Mouse (Mus musculus) liver, embryonic 14.5 days (tissue): ENCODE results near the gene Ap1s2. TPM values are rescaled to one million over a fixed set of nuclear protein-coding genes. Genes with fewer than 3 reads are reported as not detected.
A peak's percentile ranks its signal among the peaks of the same experiment; 100 is the strongest.

Experiments
- ATAC-seq: fragments of 200-750 bp; cut with Nextera tagmentation; 2 replicates; pipeline ENCODE4 v1.8.0; 2017; ENCODE audit warnings: moderate number of reproducible peaks, mild to moderate bottlenecking, moderate library complexity; ENCODE audit not compliant: insufficient read depth
- DNase-seq, 3 experiments: peaks; one replicate each; pipeline ENCODE4 v3.0.0-alpha.2; 2012 to 2013; ENCODE audit warnings: low read depth in 3 of 3, low spot score in 3 of 3
- H3K27ac ChIP-seq: fragments of 300-500 bp; sonication (generic); 2 replicates; pipeline ENCODE4 v1.5.1; 2014; ENCODE audit warnings: moderate library complexity, mild to moderate bottlenecking, control low read depth, inconsistent platforms
- H3K27me3 ChIP-seq: fragments of 300-500 bp; sonication (generic); 2 replicates; pipeline ENCODE4 v1.6.1; 2014; ENCODE audit warnings: mild to moderate bottlenecking, low read length, moderate library complexity; ENCODE audit not compliant: control insufficient read depth, insufficient read depth
- H3K36me3 ChIP-seq: fragments of 300-500 bp; sonication (generic); replicated peaks from 2 replicates; pipeline ENCODE4 v1.6.1; 2014; ENCODE audit warnings: low read depth; ENCODE audit not compliant: control insufficient read depth, insufficient read depth
- H3K4me1 ChIP-seq, 2 experiments: fragments of 200-500 bp in 1 of 2; fragments of 300-500 bp in 1 of 2; sonication (generic) in 1 of 2; replicated peaks; 2 replicates each; pipeline ENCODE4 v1.6.1; 2012 to 2014; ENCODE audit warnings: antibody characterized with exemption in 1 of 2, inconsistent platforms in 1 of 2, low read length in 1 of 2; ENCODE audit not compliant: control insufficient read depth in 2 of 2, insufficient read depth in 2 of 2
- H3K4me2 ChIP-seq: fragments of 300-500 bp; sonication (generic); 2 replicates; pipeline ENCODE4 v1.6.1; 2014; ENCODE audit warnings: low read depth, mild to moderate bottlenecking, control low read depth, moderate library complexity
- H3K4me3 ChIP-seq, 2 experiments: fragments of 200-500 bp in 1 of 2; fragments of 300-500 bp in 1 of 2; sonication (generic) in 1 of 2; 2 replicates each; pipeline ENCODE4 v1.5.1; 2012 to 2014; ENCODE audit warnings: low read depth in 2 of 2, low read length in 2 of 2, mild to moderate bottlenecking in 2 of 2, control low read depth in 1 of 2, inconsistent platforms in 1 of 2, moderate library complexity in 1 of 2; ENCODE audit not compliant: insufficient read depth in 1 of 2
- H3K9ac ChIP-seq: fragments of 300-500 bp; sonication (generic); replicated peaks from 2 replicates; pipeline ENCODE4 v1.6.1; 2014; ENCODE audit warnings: mild to moderate bottlenecking, control low read depth, moderate library complexity
- H3K9me3 ChIP-seq: fragments of 300-500 bp; sonication (generic); 2 replicates; pipeline ENCODE4 v1.6.1; 2016; ENCODE audit warnings: low read length, mixed read lengths; ENCODE audit not compliant: control insufficient read depth
- CTCF ChIP-seq: IDR thresholded peaks from 2 replicates; pipeline ENCODE4 v1.5.1; 2016; ENCODE audit warnings: antibody characterized with exemption, low read depth, control low read depth
- EP300 ChIP-seq: IDR thresholded peaks from 2 replicates; pipeline ENCODE4 v1.6.1; 2016; ENCODE audit warnings: antibody characterized with exemption, low read depth
- WGBS: fragments of 180-500 bp; shearing (Covaris S2); extraction: QIAGEN DNeasy Blood & Tissue Kit; methylation state at CpG from one replicate; pipeline ENCODE4 v1.1.7; 2014; ENCODE audit not compliant: insufficient replicate concordance; 5-methylcytosine and 5-hydroxymethylcytosine counted together
- polyA plus RNA-seq, 2 experiments: library from polyadenylated mRNA; depleted of rRNA in 1 of 2; stranded (reverse) in 1 of 2; unstranded in 1 of 2; fragments of >200 nt; fragmentation: Nextera tagmentation in 1 of 2; extraction: Ambion mirVana in 1 of 2; gene quantifications; 2 replicates each; pipeline versions ENCODE4 v1.2.1 to v1.2.3; 2012 to 2014

Gene Ap1s2
- polyA plus RNA-seq, 2 experiments: 2.0 to 5.4 TPM

DNA sequence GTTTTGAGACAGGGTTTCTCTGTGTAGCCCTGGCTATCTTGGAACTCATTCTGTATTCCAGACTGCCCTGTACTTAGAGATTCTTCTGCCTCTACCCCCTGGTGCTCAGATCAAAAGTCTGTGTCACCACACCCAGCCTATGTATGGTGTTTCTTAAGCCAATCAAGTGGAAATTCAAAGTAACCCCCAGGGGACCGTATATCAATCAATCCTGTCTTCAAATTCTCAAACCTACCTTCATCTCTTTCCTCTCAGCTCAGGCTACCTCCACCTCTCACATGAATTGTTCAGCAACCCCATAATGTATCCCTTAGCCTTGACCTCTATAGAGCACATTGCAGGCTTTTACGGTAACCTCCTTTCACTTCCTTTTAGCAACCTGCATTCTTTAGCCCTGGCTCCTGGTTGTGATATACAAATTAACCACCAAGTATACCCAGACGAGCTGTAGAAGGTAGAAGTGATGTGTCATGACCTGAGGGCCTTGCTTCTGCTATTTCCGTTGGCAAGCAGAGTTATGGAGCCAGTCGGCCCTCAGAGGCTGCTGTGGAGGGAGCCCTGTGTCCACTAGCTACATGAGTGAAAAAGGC, 9.3 kb upstream of the Ap1s2 start:
- Histone ChIP-seq H3K4me1 (no peaks in the 10 kb centered on the region), H3K4me3 (no peak overlapping the region), H3K27ac (no peak overlapping the region), H3K27me3 (no peaks in the 10 kb centered on the region), H3K9ac (no peak overlapping the region), H3K4me2 (no peak overlapping the region), H3K9me3 (no peaks in the 10 kb centered on the region), H3K36me3 (no peaks in the 10 kb centered on the region)
- DNase-seq (no peak), ATAC-seq (no peak)
- 50% methylated on average over 5 of the region's 5 CpGs for WGBS
- TF ChIP-seq CTCF: no peak
- TF ChIP-seq EP300: no peak

DNA sequence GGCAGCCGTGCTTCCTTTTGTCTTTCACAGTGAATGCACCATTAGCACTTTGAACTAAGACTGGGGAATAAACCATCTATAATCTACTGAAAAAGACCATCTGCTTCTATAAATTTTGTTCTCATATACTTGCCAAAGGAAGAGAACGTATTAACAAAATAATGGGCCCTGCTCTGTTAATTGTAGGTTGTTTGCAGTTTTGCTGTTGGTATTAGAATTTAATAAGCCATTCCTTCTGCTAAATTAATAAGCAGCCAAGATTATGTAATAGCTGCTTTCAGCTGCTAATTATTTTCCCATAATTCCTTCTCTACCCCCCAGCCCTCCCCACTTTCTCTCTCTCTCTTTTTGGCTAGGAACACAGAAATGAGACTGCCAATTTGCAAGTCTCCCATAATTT, 2.0 kb upstream of the Ap1s2 start:
- DNase-seq: no peak

DNA sequence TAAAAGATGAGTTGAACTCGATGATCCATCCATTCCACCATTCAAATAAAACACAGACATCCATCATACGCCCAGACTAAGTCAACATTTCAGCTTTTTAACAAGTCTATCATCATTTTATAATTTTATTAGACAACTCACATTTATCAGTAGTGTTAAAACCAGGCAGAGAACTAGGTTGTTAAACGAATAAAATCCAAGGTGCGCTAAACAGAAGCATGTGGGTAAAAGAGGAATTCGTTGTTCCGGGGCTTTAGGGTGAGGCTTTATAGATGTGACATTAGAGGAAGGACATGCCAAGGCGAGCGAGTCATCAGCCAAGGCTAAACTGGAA, 847 bp upstream of the Ap1s2 start:
- peaks cover 12% of the 10 kb centered on the region for H3K27me3 ChIP-seq
- no peak for DNase-seq
- H3K9me3 ChIP-seq: no peaks in the 10 kb centered on the region
- 20% methylated on average over 8 of the region's 8 CpGs for WGBS
- H3K4me3 ChIP-seq: peak overlapping the region; percentile 64 to 93
- H3K4me1 ChIP-seq: peaks cover 0 to 2% of the 10 kb centered on the region in 2 experiments; a peak in 3 of 4 replicates
- TF ChIP-seq CTCF: no peak
- no peak for TF ChIP-seq EP300
- H3K27ac ChIP-seq: no peak overlapping the region
- peak overlapping the region; percentile 62 for H3K4me2 ChIP-seq
- ATAC-seq: no peak
- no peaks in the 10 kb centered on the region for H3K36me3 ChIP-seq
- H3K9ac ChIP-seq: peak overlapping the region; percentile 63

More for the DNA sequence above, 2.0 kb upstream of the Ap1s2 start:
- H3K27ac ChIP-seq: no peak overlapping the region
- H3K27me3 ChIP-seq: peaks cover 12% of the 10 kb centered on the region
- peaks cover 0 to 2% of the 10 kb centered on the region in 2 experiments; a peak in 3 of 4 replicates for H3K4me1 ChIP-seq
- no peak for TF ChIP-seq EP300
- no peak for TF ChIP-seq CTCF
- no peaks in the 10 kb centered on the region for H3K9me3 ChIP-seq
- no peak overlapping the region for H3K4me2 ChIP-seq
- ATAC-seq: no peak
- whole genome bisulfite sequencing: 70% methylated on average over 2 of the region's 2 CpGs
- H3K36me3 ChIP-seq: no peaks in the 10 kb centered on the region
- no peak overlapping the region for H3K4me3 ChIP-seq
- no peak overlapping the region for H3K9ac ChIP-seq

DNA sequence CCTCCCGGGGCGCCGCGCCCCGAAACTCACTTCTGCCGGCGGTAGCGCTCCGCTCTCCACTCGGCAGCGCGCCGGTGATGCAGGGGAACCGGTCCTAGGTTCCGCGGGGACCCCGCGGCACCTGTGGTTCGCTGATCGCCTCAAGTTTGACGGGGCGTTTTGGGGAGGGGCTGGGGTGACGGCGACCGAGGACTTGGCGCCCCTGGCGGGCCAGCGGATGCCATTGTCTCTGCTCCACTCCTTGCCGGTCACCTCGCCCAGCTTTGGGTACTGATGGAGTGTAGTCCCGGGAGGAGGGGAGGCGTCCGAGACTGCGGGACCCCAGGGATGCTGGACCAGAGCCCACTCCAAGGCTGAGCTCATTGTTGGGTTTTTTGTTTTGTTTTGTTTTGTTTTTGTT, 564 bp downstream of the Ap1s2 start:
- H3K9ac ChIP-seq: peak overlapping the region; percentile 56
- peaks cover 0 to 2% of the 10 kb centered on the region in 2 experiments; a peak in 3 of 4 replicates for H3K4me1 ChIP-seq
- H3K4me3 ChIP-seq: peak overlapping the region; percentile 51 to 64
- no peak overlapping the region for H3K27ac ChIP-seq
- ATAC-seq (no peak), DNase-seq (no peak)
- whole genome bisulfite sequencing: 9% methylated on average over 34 of the region's 34 CpGs
- H3K36me3 ChIP-seq: no peaks in the 10 kb centered on the region
- peaks cover 12% of the 10 kb centered on the region for H3K27me3 ChIP-seq
- H3K9me3 ChIP-seq: no peaks in the 10 kb centered on the region
- H3K4me2 ChIP-seq: peak overlapping the region; percentile 78
- no peak for TF ChIP-seq EP300
- TF ChIP-seq CTCF: no peak

DNA sequence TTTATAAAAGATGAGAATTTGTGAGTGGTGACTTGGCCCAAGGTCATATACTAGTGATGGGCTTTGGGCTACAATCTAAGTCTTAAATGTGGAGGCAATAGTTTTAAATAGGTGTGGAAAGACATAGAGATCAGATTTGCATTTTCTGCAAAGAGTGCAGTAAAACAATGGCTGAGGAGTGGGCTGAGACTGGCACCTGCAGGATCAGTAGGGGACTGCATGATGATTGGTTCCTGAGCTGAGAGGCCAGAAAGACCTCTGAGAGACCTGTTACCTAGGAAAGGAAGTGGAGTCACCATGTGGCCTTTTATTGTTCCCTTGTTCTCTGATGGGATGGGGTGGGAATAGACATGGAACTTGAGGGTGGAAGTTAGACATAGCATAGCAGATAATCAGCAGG, 4.0 kb downstream of the Ap1s2 start:
- ATAC-seq: no peak
- TF ChIP-seq CTCF (peak; percentile 42), EP300 (no peak)
- no peaks in the 10 kb centered on the region for H3K9me3 ChIP-seq
- no peak overlapping the region for H3K27ac ChIP-seq
- peaks cover 0 to 1% of the 10 kb centered on the region in 2 experiments; a peak in 3 of 4 replicates for H3K4me1 ChIP-seq
- no peak overlapping the region for H3K4me2 ChIP-seq
- peaks cover 12% of the 10 kb centered on the region for H3K27me3 ChIP-seq
- H3K4me3 ChIP-seq: no peak overlapping the region
- no peak for DNase-seq
- no peaks in the 10 kb centered on the region for H3K36me3 ChIP-seq
- H3K9ac ChIP-seq: no peak overlapping the region
